Mouse (Mus musculus) liver, embryonic 13.5 days (tissue): Measurements from ENCODE around the gene Hipk2. TPM values are rescaled to one million over a fixed set of nuclear protein-coding genes. Genes with fewer than 3 reads are reported as not detected.

ENCODE experiments used
- ATAC-seq: fragments of 200-750 bp; cut with Nextera tagmentation; 2 replicates; pipeline ENCODE4 v1.8.0; 2017; ENCODE audit warnings: low read depth, mild to moderate bottlenecking, moderate number of reproducible peaks, moderate library complexity
- DNase-seq: peaks from one replicate; pipeline ENCODE4 v3.0.0; 2022
- H3K27ac ChIP-seq: fragments of 300-500 bp; sonication (generic); 2 replicates; pipeline ENCODE4 v1.5.1; 2015; ENCODE audit warnings: moderate library complexity, mild to moderate bottlenecking, inconsistent platforms
- H3K27me3 ChIP-seq: fragments of 300-500 bp; sonication (generic); 2 replicates; pipeline ENCODE4 v1.6.1; 2015; ENCODE audit warnings: mild to moderate bottlenecking, inconsistent platforms
- H3K36me3 ChIP-seq: fragments of 300-500 bp; sonication (generic); 2 replicates; pipeline ENCODE4 v1.6.1; 2015; ENCODE audit warnings: mild to moderate bottlenecking, inconsistent platforms
- H3K4me1 ChIP-seq: fragments of 300-500 bp; sonication (generic); replicated peaks from 2 replicates; pipeline ENCODE4 v1.6.1; 2015; ENCODE audit warnings: inconsistent platforms
- H3K4me2 ChIP-seq: fragments of 300-500 bp; sonication (generic); 2 replicates; pipeline ENCODE4 v1.6.1; 2015; ENCODE audit warnings: inconsistent platforms, mild to moderate bottlenecking, moderate library complexity
- H3K4me3 ChIP-seq: fragments of 300-500 bp; sonication (generic); replicated peaks from 2 replicates; pipeline ENCODE4 v1.5.1; 2015; ENCODE audit warnings: mild to moderate bottlenecking, inconsistent platforms
- H3K9ac ChIP-seq: fragments of 300-500 bp; sonication (generic); 2 replicates; pipeline ENCODE4 v1.6.1; 2015; ENCODE audit warnings: mild to moderate bottlenecking, inconsistent platforms
- H3K9me3 ChIP-seq: fragments of 300-500 bp; sonication (generic); replicated peaks from 2 replicates; pipeline ENCODE4 v1.6.1; 2016; ENCODE audit warnings: inconsistent platforms
- WGBS: fragments of 180-500 bp; shearing (Covaris S2); methylation state at CpG from one replicate; pipeline ENCODE4 v1.1.7; 2015; ENCODE audit not compliant: insufficient replicate concordance; 5-methylcytosine and 5-hydroxymethylcytosine counted together
- polyA plus RNA-seq: library from polyadenylated mRNA; unstranded; fragments of >200 nt; fragmentation: Nextera tagmentation; extraction: Ambion mirVana; gene quantifications from 2 replicates; pipeline ENCODE4 v1.2.1, GENCODE M21; 2015

Hipk2 gene
- polyA plus RNA-seq, 1 experiment from 2014 or later = 20.1 TPM

DNA sequence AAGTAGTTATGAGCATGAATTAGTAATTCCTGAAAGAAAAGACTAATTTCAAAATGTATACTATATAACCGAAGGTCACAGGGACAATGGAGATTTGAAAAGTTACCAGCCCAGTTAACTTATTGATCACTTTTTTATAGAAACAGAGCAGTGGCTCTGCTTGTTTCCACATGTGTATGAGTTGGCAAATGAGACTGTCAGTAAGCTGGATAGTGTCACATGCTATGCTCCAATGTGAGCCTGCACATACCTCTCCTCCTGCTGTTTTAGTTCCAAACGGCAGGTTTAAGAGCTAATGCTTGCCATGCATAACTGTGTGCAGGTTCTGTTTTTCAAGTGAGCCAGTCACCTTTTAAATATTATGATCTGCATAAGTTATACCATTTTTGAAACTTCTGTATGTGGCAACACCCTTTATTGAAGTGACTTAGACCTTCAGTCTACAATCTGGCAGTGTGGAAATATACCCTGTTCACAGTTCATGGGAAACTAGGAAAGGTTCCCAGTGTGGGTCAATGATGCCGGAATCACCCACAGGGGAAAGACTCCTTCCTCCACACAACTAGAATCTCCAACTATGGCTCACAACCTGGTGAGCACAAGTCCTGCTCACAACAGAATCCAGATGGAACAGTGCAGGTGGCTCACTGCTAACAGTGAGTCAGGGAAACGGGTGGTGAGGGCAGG, 64.4 kb downstream of the Hipk2 start:
- H3K4me2 ChIP-seq = no peak overlapping the region
- ATAC-seq (no peak), DNase-seq (no peak)
- WGBS = 78% methylated on average over 4 of the region's 4 CpGs
- H3K27ac ChIP-seq = peak overlapping the region; percentile 47; the same call in 1 of the 2 replicates
- peaks cover 79% of the 10 kb centered on the region for H3K4me1 ChIP-seq
- H3K4me3 ChIP-seq = no peak overlapping the region
- no peaks in the 10 kb centered on the region for H3K27me3 ChIP-seq
- no peaks in the 10 kb centered on the region for H3K9me3 ChIP-seq
- H3K9ac ChIP-seq = no peak overlapping the region
- peaks cover 89% of the 10 kb centered on the region for H3K36me3 ChIP-seq

DNA sequence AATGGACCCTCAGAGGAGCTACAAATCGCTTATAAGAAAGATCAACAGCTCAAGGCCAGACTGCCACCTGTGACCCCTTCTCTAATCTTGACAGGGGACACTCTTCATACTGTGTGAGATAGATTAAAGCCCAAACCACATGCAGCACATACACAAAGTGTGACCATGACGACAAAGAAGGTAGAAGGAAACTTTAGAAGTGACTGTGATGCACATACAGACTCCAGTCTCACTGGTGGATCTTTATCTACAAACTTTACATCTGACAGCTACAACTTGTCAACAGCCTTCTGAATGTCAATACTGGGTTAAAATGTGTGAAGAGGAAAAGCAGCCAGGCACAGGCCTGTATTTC, 65.9 kb downstream of the Hipk2 start:
- Histone ChIP-seq H3K27ac (peak overlapping the region; percentile 8; the same call in 1 of the 2 replicates), H3K9me3 (no peaks in the 10 kb centered on the region), H3K27me3 (no peaks in the 10 kb centered on the region), H3K4me1 (peaks cover 69% of the 10 kb centered on the region), H3K36me3 (peaks cover 89% of the 10 kb centered on the region), H3K4me3 (no peak overlapping the region), H3K9ac (peak overlapping the region; percentile 11; the same call in 1 of the 2 replicates), H3K4me2 (no peak overlapping the region)
- DNase-seq (no peak), ATAC-seq (peak; percentile 45)
- 11% methylated on average over 2 of the region's 2 CpGs for WGBS

DNA sequence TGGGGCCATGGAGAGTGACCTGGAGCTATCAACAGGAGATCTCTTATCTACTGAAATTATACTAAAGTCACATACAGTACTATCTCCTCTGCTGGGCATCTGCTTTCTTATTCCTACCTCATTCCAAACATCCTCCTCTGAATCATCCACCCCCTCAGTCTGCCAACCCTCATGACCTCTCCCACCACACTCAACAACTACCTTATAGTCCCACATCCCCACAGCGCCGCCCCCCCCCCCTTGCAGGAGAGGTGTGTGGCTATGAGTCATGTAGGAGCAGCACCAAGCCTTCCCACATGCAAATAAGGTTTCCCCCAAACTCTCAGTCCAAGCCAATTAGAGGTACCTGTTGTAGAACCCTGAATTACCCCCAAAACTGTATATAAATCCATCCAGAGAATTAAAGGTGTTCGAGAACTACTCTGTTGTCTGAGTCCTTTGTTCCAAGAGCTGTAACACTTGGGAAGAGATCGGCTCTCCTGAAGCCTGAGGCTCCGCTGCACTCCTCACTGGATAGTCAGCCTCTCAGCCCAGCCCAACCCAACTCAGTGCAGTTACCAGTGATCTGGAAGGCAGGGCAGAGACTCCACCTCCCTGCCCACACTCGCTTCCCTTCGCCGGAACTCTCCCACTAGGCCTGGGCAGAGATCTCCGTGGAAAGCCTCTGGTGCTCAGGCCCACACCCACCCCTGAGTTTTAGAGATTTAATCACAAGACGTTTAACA, 66.4 kb downstream of the Hipk2 start:
- peak; percentile 63 for ATAC-seq
- 38% methylated on average over 10 of the region's 10 CpGs for WGBS
- Histone ChIP-seq H3K4me2 (no peak overlapping the region), H3K9me3 (no peaks in the 10 kb centered on the region), H3K36me3 (peaks cover 89% of the 10 kb centered on the region), H3K4me1 (peaks cover 64% of the 10 kb centered on the region), H3K27me3 (no peaks in the 10 kb centered on the region), H3K27ac (no peak overlapping the region), H3K4me3 (no peak overlapping the region), H3K9ac (no peak overlapping the region)
- DNase-seq = no peak

DNA sequence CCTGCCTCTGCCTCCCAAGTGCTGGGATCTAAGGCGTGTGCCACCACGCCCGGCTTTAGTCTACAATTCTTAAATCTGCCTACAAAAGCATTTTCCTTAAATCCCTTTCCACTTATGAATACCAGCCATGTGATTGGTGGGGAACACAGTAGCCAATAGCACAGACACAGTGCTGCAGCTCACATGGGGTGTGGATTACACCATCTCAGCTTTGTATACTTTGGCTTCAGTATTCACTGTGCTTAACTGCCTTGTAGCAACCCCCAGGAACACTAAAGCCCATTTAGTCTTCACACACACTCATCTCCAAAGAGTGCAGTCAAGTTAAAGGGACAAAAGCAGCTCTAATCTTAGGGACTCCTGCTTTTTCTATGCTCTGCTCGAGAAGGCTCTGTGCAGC, 67.6 kb downstream of the Hipk2 start:
- DNase-seq (no peak), ATAC-seq (no peak)
- WGBS = 86% methylated on average over 4 of the region's 4 CpGs
- Histone ChIP-seq H3K4me1 (peaks cover 67% of the 10 kb centered on the region), H3K27ac (no peak overlapping the region), H3K27me3 (no peaks in the 10 kb centered on the region), H3K36me3 (peaks cover 92% of the 10 kb centered on the region), H3K4me2 (no peak overlapping the region), H3K9ac (no peak overlapping the region), H3K9me3 (no peaks in the 10 kb centered on the region), H3K4me3 (no peak overlapping the region)

DNA sequence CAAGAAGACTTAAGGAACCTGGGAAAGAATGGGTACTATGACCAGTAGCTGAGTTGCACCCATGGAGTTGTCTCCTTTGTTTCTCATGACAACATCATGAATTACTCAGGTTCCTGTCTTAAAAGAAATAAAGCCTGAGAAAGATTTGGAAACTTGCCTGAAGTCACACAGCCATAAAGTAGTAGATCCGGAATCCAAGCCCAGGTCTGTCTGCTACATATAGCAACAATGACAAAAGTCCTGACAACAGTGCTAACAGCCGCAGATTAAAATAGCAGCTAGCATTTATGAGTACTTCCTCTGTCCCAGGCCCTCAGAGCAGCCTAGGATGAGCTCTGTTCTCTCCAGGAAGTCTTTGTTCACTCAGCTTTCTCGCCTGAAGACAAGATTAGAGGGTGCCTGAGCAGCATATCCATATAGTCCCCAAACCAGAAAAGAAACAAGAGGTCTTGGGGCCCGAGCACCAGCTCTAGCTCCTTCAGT, 69.0 kb downstream of the Hipk2 start:
- Histone ChIP-seq H3K9ac (no peak overlapping the region), H3K36me3 (peaks cover 93% of the 10 kb centered on the region), H3K4me2 (no peak overlapping the region), H3K27me3 (no peaks in the 10 kb centered on the region), H3K4me1 (peaks cover 73% of the 10 kb centered on the region), H3K9me3 (no peaks in the 10 kb centered on the region), H3K27ac (peak overlapping the region; percentile 40; the same call in 1 of the 2 replicates), H3K4me3 (no peak overlapping the region)
- 43% methylated on average over 4 of the region's 4 CpGs for WGBS
- no peak for ATAC-seq
- DNase-seq = no peak

DNA sequence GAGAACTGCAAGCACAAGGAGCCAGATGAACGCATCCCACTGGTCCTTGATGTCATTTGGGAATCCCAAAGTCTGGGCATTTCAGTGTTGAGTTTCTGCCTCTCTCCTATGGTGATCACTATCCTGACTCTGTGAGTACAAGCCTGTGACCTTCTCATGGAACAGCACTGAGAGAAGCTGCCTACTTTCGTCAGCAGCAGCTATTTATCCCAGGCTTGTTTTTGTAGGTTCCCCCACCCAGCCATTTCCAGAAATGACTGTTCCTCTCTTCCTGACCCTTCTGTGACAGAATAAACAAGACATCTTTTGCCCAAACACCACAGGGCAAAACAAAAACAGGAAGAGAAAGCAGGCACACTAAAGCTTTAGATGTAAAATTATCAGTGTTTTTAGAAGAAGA, 70.4 kb downstream of the Hipk2 start:
- Histone ChIP-seq H3K4me3 (no peak overlapping the region), H3K4me1 (peaks cover 74% of the 10 kb centered on the region), H3K27me3 (no peaks in the 10 kb centered on the region), H3K9me3 (no peaks in the 10 kb centered on the region), H3K9ac (no peak overlapping the region), H3K4me2 (no peak overlapping the region), H3K36me3 (peaks cover 94% of the 10 kb centered on the region), H3K27ac (no peak overlapping the region)
- no peak for DNase-seq
- no peak for ATAC-seq
- 76% methylated on average over 2 of the region's 2 CpGs for WGBS

DNA sequence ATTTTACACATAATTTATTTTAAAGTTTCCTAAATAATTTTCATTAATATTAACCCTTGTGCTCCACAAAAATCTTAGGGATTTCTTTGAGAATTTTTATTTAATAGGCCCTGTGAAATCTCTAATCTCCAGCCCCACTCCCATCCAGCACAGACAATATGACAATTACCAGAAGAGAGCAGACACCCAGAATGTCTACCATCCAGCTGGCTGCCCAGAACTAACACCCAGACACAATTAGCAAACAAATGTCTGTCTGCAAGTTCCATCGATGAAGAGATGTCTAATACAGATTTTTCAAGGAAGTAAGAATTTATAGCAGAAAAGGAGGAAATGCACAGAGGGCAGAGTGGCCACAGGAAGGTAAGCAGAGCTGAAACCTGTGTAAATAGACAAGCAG, 74.7 kb downstream of the Hipk2 start:
- H3K4me1 ChIP-seq = peaks cover 78% of the 10 kb centered on the region
- H3K9me3 ChIP-seq = no peaks in the 10 kb centered on the region
- H3K27me3 ChIP-seq = no peaks in the 10 kb centered on the region
- WGBS = 50% methylated on average over 1 of the region's 1 CpGs
- no peak for DNase-seq
- H3K27ac ChIP-seq = no peak overlapping the region
- H3K4me2 ChIP-seq = no peak overlapping the region
- no peak overlapping the region for H3K4me3 ChIP-seq
- peaks cover 88% of the 10 kb centered on the region for H3K36me3 ChIP-seq
- ATAC-seq = no peak
- no peak overlapping the region for H3K9ac ChIP-seq

DNA sequence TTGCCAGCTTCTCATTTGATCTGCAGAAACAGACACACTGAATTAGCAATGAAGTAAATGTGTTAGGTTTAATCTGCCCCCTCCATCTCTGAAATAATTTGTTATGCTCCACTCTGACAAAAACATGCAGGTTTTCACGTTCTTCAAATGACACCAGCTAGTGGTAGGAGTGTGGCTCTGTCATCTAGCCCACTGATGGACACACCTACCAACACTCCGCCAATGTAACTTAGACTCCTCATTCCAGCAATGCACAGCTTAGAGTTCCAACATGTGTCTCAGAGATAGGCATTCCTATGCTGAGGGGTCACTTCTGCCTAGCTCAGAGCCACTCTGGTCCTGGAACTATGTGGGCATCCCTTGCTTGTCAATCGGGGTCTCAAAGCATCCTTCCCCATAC, 78.4 kb downstream of the Hipk2 start:
- ATAC-seq = no peak
- no peaks in the 10 kb centered on the region for H3K9me3 ChIP-seq
- H3K9ac ChIP-seq = no peak overlapping the region
- no peaks in the 10 kb centered on the region for H3K27me3 ChIP-seq
- 78% methylated on average over 3 of the region's 3 CpGs for WGBS
- peaks cover 74% of the 10 kb centered on the region for H3K36me3 ChIP-seq
- H3K27ac ChIP-seq = peak overlapping the region; percentile 15
- no peak overlapping the region for H3K4me2 ChIP-seq
- no peak for DNase-seq
- H3K4me3 ChIP-seq = no peak overlapping the region
- H3K4me1 ChIP-seq = peaks cover 89% of the 10 kb centered on the region

DNA sequence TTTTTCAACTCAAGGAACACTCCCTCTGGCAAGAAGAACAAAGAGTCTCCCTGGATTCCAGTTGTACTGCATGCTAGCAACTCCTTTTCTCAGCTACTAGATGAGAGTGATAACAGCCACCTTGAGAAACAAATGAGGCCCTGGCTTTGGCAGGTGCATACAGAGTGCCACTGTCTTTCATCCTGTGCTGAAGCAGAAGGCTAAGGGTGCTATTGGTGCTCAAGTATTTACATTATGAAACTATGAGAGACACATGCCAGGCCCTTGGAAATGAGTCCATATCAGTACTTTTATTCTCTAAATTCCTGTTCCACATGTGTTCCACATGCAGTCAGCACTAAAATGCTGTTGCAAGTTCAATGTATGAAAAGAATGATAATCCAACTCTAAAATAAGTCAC, 79.0 kb downstream of the Hipk2 start:
- H3K9ac ChIP-seq = 0 out of 2 replicates have a peak overlapping the region, but pooled peaks have one; percentile 11
- H3K9me3 ChIP-seq = no peaks in the 10 kb centered on the region
- H3K27me3 ChIP-seq = no peaks in the 10 kb centered on the region
- no peak overlapping the region for H3K4me3 ChIP-seq
- H3K4me1 ChIP-seq = peaks cover 84% of the 10 kb centered on the region
- H3K4me2 ChIP-seq = no peak overlapping the region
- no peak for DNase-seq
- peak overlapping the region; percentile 15 for H3K27ac ChIP-seq
- H3K36me3 ChIP-seq = peaks cover 73% of the 10 kb centered on the region
- ATAC-seq = no peak

DNA sequence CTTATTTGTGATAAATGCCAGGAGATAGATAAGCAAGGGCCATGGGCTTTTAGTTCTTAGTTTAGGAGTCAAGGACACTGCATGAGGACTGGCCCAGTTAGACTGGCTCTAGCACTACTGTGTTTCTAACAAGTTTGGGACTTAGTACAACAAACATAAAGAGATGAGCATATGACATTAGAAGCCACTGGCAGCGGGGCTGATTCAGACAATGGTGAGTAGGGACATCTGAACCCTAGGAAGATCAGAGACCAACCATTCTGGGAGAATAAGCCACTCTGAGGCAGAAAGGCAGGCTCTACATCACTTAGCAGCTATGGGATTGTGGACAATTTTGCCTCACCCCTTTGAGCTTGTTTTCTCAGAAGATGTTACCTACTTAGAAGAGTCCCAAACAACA, 79.6 kb downstream of the Hipk2 start:
- 78% methylated on average over 1 of the region's 1 CpGs for WGBS
- Histone ChIP-seq H3K4me2 (no peak overlapping the region), H3K36me3 (peaks cover 71% of the 10 kb centered on the region), H3K9me3 (no peaks in the 10 kb centered on the region), H3K27ac (peak overlapping the region; percentile 52), H3K4me3 (no peak overlapping the region), H3K9ac (0 out of 2 replicates have a peak overlapping the region, but pooled peaks have one; percentile 11), H3K27me3 (no peaks in the 10 kb centered on the region), H3K4me1 (peaks cover 78% of the 10 kb centered on the region)
- DNase-seq (no peak), ATAC-seq (no peak)

DNA sequence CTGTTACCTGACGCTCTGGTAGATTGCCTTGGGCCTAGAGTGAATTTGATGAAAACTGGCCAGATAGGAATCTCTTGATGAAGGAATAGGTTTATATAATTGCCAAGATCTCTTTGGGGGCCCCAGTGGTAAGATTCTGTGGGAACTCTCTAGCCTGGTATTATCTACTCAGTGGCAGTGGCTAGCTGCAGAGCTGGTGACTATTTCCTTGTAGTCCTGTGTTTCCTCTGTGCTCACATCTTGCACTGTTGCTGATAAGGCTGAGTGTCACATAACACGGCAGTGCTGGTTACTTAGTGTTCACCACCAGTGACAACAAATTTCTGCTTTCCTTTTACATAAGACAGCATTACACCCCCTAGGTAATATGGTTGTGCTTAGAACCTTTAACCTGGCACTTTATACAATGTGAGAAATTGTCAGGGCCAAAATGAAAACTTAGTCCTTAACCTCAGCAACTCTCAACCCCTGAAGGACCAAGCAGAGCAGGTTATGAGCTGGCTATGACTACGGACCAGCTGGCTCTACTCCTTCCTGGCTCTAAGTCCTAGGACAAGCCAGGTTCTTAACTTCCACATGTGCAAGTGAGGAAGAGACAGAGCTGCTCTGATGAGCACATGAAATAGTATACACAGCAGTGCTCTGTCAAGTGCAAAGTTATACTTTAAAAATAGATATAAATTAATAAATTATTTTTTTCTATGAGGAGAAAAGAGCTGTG, 80.7 kb downstream of the Hipk2 start:
- WGBS = 30% methylated on average over 3 of the region's 3 CpGs
- H3K9ac ChIP-seq = peak overlapping the region; percentile 27
- H3K4me3 ChIP-seq = 0 out of 2 replicates have a peak overlapping the region, but pooled peaks have one; percentile 8
- no peaks in the 10 kb centered on the region for H3K27me3 ChIP-seq
- no peaks in the 10 kb centered on the region for H3K9me3 ChIP-seq
- H3K4me2 ChIP-seq = peak overlapping the region; percentile 36
- H3K36me3 ChIP-seq = peaks cover 69% of the 10 kb centered on the region
- H3K27ac ChIP-seq = peak overlapping the region; percentile 85
- peak; percentile 51 for DNase-seq
- H3K4me1 ChIP-seq = peaks cover 71% of the 10 kb centered on the region
- peak; percentile 96 for ATAC-seq
